ENCODE assay signal across 12 mouse cellular contexts in the genomic region with DNA sequence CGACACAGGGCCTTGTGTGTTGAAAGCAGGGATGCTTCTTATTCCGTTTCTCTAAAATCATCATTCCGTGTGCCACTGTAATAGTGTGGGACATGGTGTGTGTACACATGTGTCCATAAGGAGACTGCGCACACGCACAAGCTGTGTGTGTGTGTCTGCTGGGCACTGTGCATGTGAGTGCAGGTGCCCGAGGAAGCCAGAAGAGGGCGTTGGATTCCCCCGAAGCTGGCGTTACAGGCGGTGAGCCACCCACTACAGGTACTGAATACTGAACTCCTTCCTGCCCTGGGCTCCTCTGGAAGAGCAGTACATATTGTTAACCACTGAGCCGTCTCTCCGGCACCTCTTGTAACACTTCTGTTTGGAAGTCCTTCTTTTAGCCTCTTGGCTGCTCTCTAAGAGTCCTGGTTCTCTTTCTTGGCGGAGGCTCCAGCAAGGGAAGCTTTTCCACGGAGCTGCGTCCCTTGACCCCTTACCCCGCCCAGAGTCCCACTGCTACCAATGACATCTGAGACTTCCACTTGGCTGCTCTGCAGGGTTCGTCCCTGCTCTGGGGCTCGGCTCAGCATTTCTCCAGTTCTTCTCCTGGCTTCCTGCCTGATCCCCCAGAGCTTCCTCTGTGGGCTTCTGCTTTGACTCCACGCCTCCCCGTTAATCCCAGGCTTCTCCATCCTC. TPM values are rescaled to one million over a fixed set of nuclear protein-coding genes. Genes with fewer than 3 reads are reported as not detected.
DNase-seq lines count a peak whose midpoint lies in the region; ATAC-seq and TF ChIP-seq lines count a peak whose summit lies in the region.
"Had no signal": no experiment of that assay in that cellular context is flagged by ENCODE, and none has a peak within 500 bp of the region (broad histone marks: within the 10 kb centered on the region; RNA-seq: fewer than 3 reads in every experiment).

No protein-coding gene starts in this region.

- ATAC-seq in hindbrain, postnatal 0 days = peak; percentile 53; the same call in 1 of the 2 replicates
- ATAC-seq in hindbrain, embryonic 16.5 days = no peak
- ATAC-seq in lung, embryonic 16.5 days (ENCODE audit: low read depth) = peak; percentile 79
- no peak for ATAC-seq in inflammation-experienced regulatory T-cells, adult 6 months

- H3K9ac ChIP-seq in hindbrain, postnatal 0 days (replicated peaks; ENCODE audit: low read length) = no peak overlapping the region
- H3K9ac ChIP-seq in hindbrain, embryonic 16.5 days (ENCODE audit: low read depth, low read length) = no peak overlapping the region
- H3K9ac ChIP-seq in lung, embryonic 16.5 days (ENCODE audit: low read length) = no peak overlapping the region
- H3K9ac ChIP-seq: embryonic facial prominence, embryonic 15.5 days; neural tube, embryonic 12.5 days had no signal

- WGBS in hindbrain, postnatal 0 days = 75% methylated on average over 20 of the region's 20 CpGs
- WGBS in hindbrain, embryonic 16.5 days = 85% methylated on average over 20 of the region's 20 CpGs
- WGBS in lung, embryonic 16.5 days = 64% methylated on average over 20 of the region's 20 CpGs

- H3K27me3 ChIP-seq in hindbrain, postnatal 0 days (ENCODE audit: insufficient read depth, low read length) = no peaks in the 10 kb centered on the region
- H3K27me3 ChIP-seq in hindbrain, embryonic 16.5 days (replicated peaks; ENCODE audit: control insufficient read depth, insufficient read depth, low read length) = no peaks in the 10 kb centered on the region
- H3K27me3 ChIP-seq in lung, embryonic 16.5 days (ENCODE audit: control insufficient read depth, insufficient read depth, low read depth, low read length) = no peaks in the 10 kb centered on the region
- H3K27me3 ChIP-seq: CH12.LX; embryonic facial prominence, embryonic 15.5 days; neural tube, embryonic 12.5 days had no signal

- no peak overlapping the region for H3K4me3 ChIP-seq in hindbrain, postnatal 0 days (ENCODE audit: low read length)
- no peak overlapping the region for H3K4me3 ChIP-seq in hindbrain, embryonic 16.5 days (ENCODE audit: low read length)
- H3K4me3 ChIP-seq in lung, embryonic 16.5 days (ENCODE audit: low read length) = no peak overlapping the region
- H3K4me3 ChIP-seq: embryonic facial prominence, embryonic 15.5 days; neural tube, embryonic 12.5 days had no signal

- no peaks in the 10 kb centered on the region for H3K36me3 ChIP-seq in hindbrain, postnatal 0 days (ENCODE audit: insufficient read depth, low read length)
- H3K36me3 ChIP-seq in hindbrain, embryonic 16.5 days (ENCODE audit: control insufficient read depth, insufficient read depth, low read length) = no peaks in the 10 kb centered on the region
- H3K36me3 ChIP-seq in lung, embryonic 16.5 days (ENCODE audit: control insufficient read depth, insufficient read depth, low read length) = no peaks in the 10 kb centered on the region
- H3K36me3 ChIP-seq: embryonic facial prominence, embryonic 15.5 days; neural tube, embryonic 12.5 days had no signal

- no peak overlapping the region for H3K4me2 ChIP-seq in hindbrain, postnatal 0 days (ENCODE audit: low read depth, low read length)
- no peak overlapping the region for H3K4me2 ChIP-seq in hindbrain, embryonic 16.5 days (ENCODE audit: low read length)
- no peak overlapping the region for H3K4me2 ChIP-seq in lung, embryonic 16.5 days (ENCODE audit: low read depth, low read length)
- H3K4me2 ChIP-seq: embryonic facial prominence, embryonic 15.5 days; neural tube, embryonic 12.5 days had no signal

- no peak for TF ChIP-seq CTCF in hindbrain, postnatal 0 days (IDR thresholded peaks at IDR 0.05; ENCODE audit: low read depth)

- no peaks in the 10 kb centered on the region for H3K9me3 ChIP-seq in hindbrain, postnatal 0 days (ENCODE audit: low read length)
- no peaks in the 10 kb centered on the region for H3K9me3 ChIP-seq in hindbrain, embryonic 16.5 days (ENCODE audit: control insufficient read depth, low read length)
- H3K9me3 ChIP-seq in lung, embryonic 16.5 days (ENCODE audit: control insufficient read depth, low read length) = no peaks in the 10 kb centered on the region
- H3K9me3 ChIP-seq: embryonic facial prominence, embryonic 15.5 days; neural tube, embryonic 12.5 days had no signal

- no peak overlapping the region for H3K27ac ChIP-seq in hindbrain, postnatal 0 days
- H3K27ac ChIP-seq in hindbrain, embryonic 16.5 days (ENCODE audit: low read depth, low read length) = no peak overlapping the region
- no peak overlapping the region for H3K27ac ChIP-seq in lung, embryonic 16.5 days (ENCODE audit: low read length)
- H3K27ac ChIP-seq: embryonic facial prominence, embryonic 15.5 days; neural tube, embryonic 12.5 days had no signal

- DNase-seq in hindbrain, postnatal 0 days (ENCODE audit: low spot score) = peak; percentile 25
- no peak for DNase-seq in lung, postnatal 25 days (ENCODE audit: low spot score)
- peak; percentile 40 for DNase-seq in gastrocnemius, postnatal 25 days
- DNase-seq in kidney, postnatal 36 days = peak; percentile 47 to 69
- DNase-seq in cerebellum, postnatal 14 days = no peak
- DNase-seq: right cerebral cortex, postnatal 4 days had no signal

- H3K4me1 ChIP-seq in hindbrain, postnatal 0 days (ENCODE audit: insufficient read depth, low read length) = no peaks in the 10 kb centered on the region
- no peaks in the 10 kb centered on the region for H3K4me1 ChIP-seq in hindbrain, embryonic 16.5 days (ENCODE audit: control insufficient read depth, insufficient read depth, low read depth, low read length)
- peaks cover 11% of the 10 kb centered on the region for H3K4me1 ChIP-seq in lung, embryonic 16.5 days (replicated peaks; ENCODE audit: control insufficient read depth, insufficient read depth, low read length)
- H3K4me1 ChIP-seq: neural tube, embryonic 12.5 days had no signal

RNA-seq across cellular contexts. Expression of a gene that starts 46.0 kb away (rescaled TPM):
- 63.0 and 63.5 TPM in 2 replicates for total RNA-seq in hindbrain, postnatal 0 days (2014; rRNA removed)
- polyA plus RNA-seq in hindbrain, postnatal 0 days (2015; fragmentation: Nextera tagmentation; extraction: Ambion mirVana) = 40.6 and 41.6 TPM in 2 replicates
- polyA plus RNA-seq in hindbrain, embryonic 16.5 days (2015; fragmentation: Nextera tagmentation; extraction: Ambion mirVana) = 53.2 and 55.6 TPM in 2 replicates
- 20.1 and 24.4 TPM in 2 replicates for polyA plus RNA-seq in lung, embryonic 16.5 days (2015; fragmentation: Nextera tagmentation; extraction: Ambion mirVana)
- total RNA-seq in gastrocnemius, postnatal 25 days (2021) = 10 to 100 TPM in 1 of 2 experiments, 1 to 10 TPM in 1; 5.6 to 11.5 TPM
- polyA plus RNA-seq in inflammation-experienced regulatory T-cells, adult 6 months (2017; shearing (Covaris generic)) = 100 to 1,000 TPM in 1 of 3 experiments, 10 to 100 TPM in 2; 95.3 to 104 (median 98.9) TPM

RNA-seq across cellular contexts. Expression of a gene that starts 52.4 kb away (rescaled TPM):
- 9.2 and 9.7 TPM in 2 replicates for total RNA-seq in hindbrain, postnatal 0 days (2014; rRNA removed)
- polyA plus RNA-seq in hindbrain, postnatal 0 days (2015; fragmentation: Nextera tagmentation; extraction: Ambion mirVana) = 8.9 and 12.0 TPM in 2 replicates
- polyA plus RNA-seq in hindbrain, embryonic 16.5 days (2015; fragmentation: Nextera tagmentation; extraction: Ambion mirVana) = 9.7 and 13.3 TPM in 2 replicates
- polyA plus RNA-seq in lung, embryonic 16.5 days (2015; fragmentation: Nextera tagmentation; extraction: Ambion mirVana) = 50.8 and 64.0 TPM in 2 replicates
- under 1 TPM; 0.49 to 0.64 TPM for total RNA-seq in gastrocnemius, postnatal 25 days (2021)
- polyA plus RNA-seq in inflammation-experienced regulatory T-cells, adult 6 months (2017; shearing (Covaris generic)) = 10 to 100 TPM in 1 of 3 experiments, 1 to 10 TPM in 2; 3.2 to 46.2 (median 5.8) TPM

Comparison
In these comparisons a context has a peak if more than half of its experiments do, and no peak if none do; other contexts are left out.
1. ATAC-seq: peak in hindbrain, postnatal 0 days (single experiment) and lung, embryonic 16.5 days (single experiment); none in hindbrain, embryonic 16.5 days (single experiment) and inflammation-experienced regulatory T-cells, adult 6 months (single experiment).
2. DNase-seq: peak in hindbrain, postnatal 0 days (single experiment), gastrocnemius, postnatal 25 days (single experiment) and kidney, postnatal 36 days (2 of 2); none in lung, postnatal 25 days (single experiment) and cerebellum, postnatal 14 days (0 of 2).